Mouse (Mus musculus) megakaryocyte, embryonic 14.5 days (primary cell): ENCODE results near the gene P3h3.

Source experiments
- FLI1 ChIP-seq: IDR thresholded peaks from 2 replicates; pipeline ENCODE4 v1.6.1; 2012; ENCODE audit warnings: low read length, inconsistent platforms, mixed read lengths
- GATA1 ChIP-seq: IDR thresholded peaks from 3 replicates; pipeline ENCODE4 v1.6.1; 2012; ENCODE audit warnings: mixed read lengths, low read length, inconsistent platforms, borderline replicate concordance

GRCm38 (mm10) chr6:124890997-124891396 is 33.4 kb upstream of the P3h3 start:
- TF ChIP-seq GATA1 = no peak
- TF ChIP-seq FLI1 = no peak
